Mouse (Mus musculus) central nervous system, embryonic 11.5 days (tissue): ENCODE measurements around the gene Gcnt3. TPM values are rescaled to one million over a fixed set of nuclear protein-coding genes. Genes with fewer than 3 reads are reported as not detected.

ENCODE experiments used
- polyA plus RNA-seq: library from polyadenylated mRNA; depleted of rRNA; stranded (reverse); fragments of >200 nt; gene quantifications from 2 replicates; pipeline ENCODE4 v1.2.3, GENCODE M21; 2012; rRNA removed

The Gcnt3 gene
- 0.01 TPM in 1 of 2 replicates, not detected in the other for polyA plus RNA-seq

DNA sequence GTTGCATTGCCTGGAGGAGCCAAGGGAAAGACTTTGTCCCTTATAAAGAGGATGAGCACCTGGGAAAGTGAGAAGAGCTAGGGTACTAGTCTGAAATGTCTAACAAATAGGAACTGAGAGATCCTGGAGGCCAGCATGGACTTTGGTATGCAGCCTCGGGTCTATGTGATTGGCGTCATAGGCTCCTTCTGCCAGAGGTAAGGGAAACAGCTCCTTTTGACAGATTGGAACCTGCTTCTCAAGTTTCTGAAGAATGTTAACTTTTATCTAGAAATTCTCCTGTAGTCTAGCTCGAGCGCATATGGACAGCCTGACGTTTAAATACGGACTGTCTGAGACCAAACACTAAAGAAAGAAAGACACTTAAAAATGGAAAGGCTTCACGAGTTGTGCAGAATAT is at the start of gene Gcnt3:
Gene Gcnt3 (minus strand): TSS at position 101 of the 400 bp plus-strand sequence.

GRCm38 (mm10) chr9:70012408-70012901 is 25.4 kb downstream of the Gcnt3 start, which contains the start of gene Gtf2a2:
TSS of gene Gtf2a2 (plus strand) at chr9:70012550.

GRCm38 (mm10) chr9:69989303-69990121 is 48.4 kb downstream of the Gcnt3 start, which contains the start of gene Bnip2:
TSS of gene Bnip2 (plus strand) at chr9:69989466.

Other genes starting within 250 kb of the Gcnt3 start
- gene Bnip2, start 48.6 kb downstream of the Gcnt3 start, polyA plus RNA-seq = 100 and 200 TPM in 2 replicates
- gene Gtf2a2, start 25.5 kb downstream of the Gcnt3 start, polyA plus RNA-seq = 76.0 and 112 TPM in 2 replicates
- 1.8 and 2.8 TPM in 2 replicates for gene Fam81a, start 104.5 kb upstream of the Gcnt3 start, polyA plus RNA-seq
- gene Myo1e, start 169.3 kb upstream of the Gcnt3 start, polyA plus RNA-seq = 5.4 and 6.8 TPM in 2 replicates